Mouse (Mus musculus) stomach, embryonic 15.5 days (tissue): ENCODE data around the gene Fcnb. TPM values are rescaled to one million over a fixed set of nuclear protein-coding genes. Genes with fewer than 3 reads are reported as not detected.

ENCODE experiments used
- ATAC-seq: fragments of 200-750 bp; cut with Nextera tagmentation; 2 replicates; pipeline ENCODE4 v1.8.0; 2017; ENCODE audit warnings: low read depth, moderate number of reproducible peaks, moderate TSS enrichment; ENCODE audit not compliant: insufficient read depth, low FRiP score
- H3K27ac ChIP-seq: fragments of 300-500 bp; sonication (generic); 2 replicates; pipeline ENCODE4 v1.5.1; 2015; ENCODE audit warnings: mild to moderate bottlenecking, inconsistent platforms
- H3K27me3 ChIP-seq: fragments of 300-500 bp; sonication (generic); replicated peaks from 2 replicates; pipeline ENCODE4 v1.6.1; 2015; ENCODE audit warnings: inconsistent platforms
- H3K36me3 ChIP-seq: fragments of 300-500 bp; sonication (generic); 2 replicates; pipeline ENCODE4 v1.6.1; 2015; ENCODE audit warnings: inconsistent platforms
- H3K4me1 ChIP-seq: fragments of 300-500 bp; sonication (generic); 2 replicates; pipeline ENCODE4 v1.6.1; 2015; ENCODE audit warnings: inconsistent platforms
- H3K4me2 ChIP-seq: fragments of 300-500 bp; sonication (generic); 2 replicates; pipeline ENCODE4 v1.6.1; 2015; ENCODE audit warnings: mild to moderate bottlenecking, inconsistent platforms
- H3K4me3 ChIP-seq: fragments of 300-500 bp; sonication (generic); replicated peaks from 2 replicates; pipeline ENCODE4 v1.5.1; 2015; ENCODE audit warnings: inconsistent platforms
- H3K9ac ChIP-seq: fragments of 300-500 bp; sonication (generic); 2 replicates; pipeline ENCODE4 v1.6.1; 2015; ENCODE audit warnings: inconsistent platforms
- H3K9me3 ChIP-seq: fragments of 300-500 bp; sonication (generic); 2 replicates; pipeline ENCODE4 v1.6.1; 2016; ENCODE audit warnings: inconsistent platforms
- WGBS: fragments of 180-500 bp; shearing (Covaris S2); methylation state at CpG from one replicate; pipeline ENCODE4 v1.1.7; 2015; 5-methylcytosine and 5-hydroxymethylcytosine counted together
- polyA plus RNA-seq: library from polyadenylated mRNA; unstranded; fragments of >200 nt; fragmentation: Nextera tagmentation; extraction: Ambion mirVana; gene quantifications from 2 replicates; pipeline ENCODE4 v1.2.1, GENCODE M21; 2015

The Fcnb gene
- 2.4 and 3.3 TPM in 2 replicates for polyA plus RNA-seq

GRCm38 (mm10) chr2:28084768-28085167 lies at the start of gene Fcnb:
Gene Fcnb (minus strand): TSS chr2:28084885.
- Histone ChIP-seq H3K4me2 (no peak within 1 kb of the TSS), H3K9me3 (no peaks in the 10 kb centered on the region), H3K36me3 (no peaks in the 10 kb centered on the region), H3K27me3 (no peaks in the 10 kb centered on the region), H3K27ac (no peak within 1 kb of the TSS), H3K9ac (no peak within 1 kb of the TSS), H3K4me1 (no peaks in the 10 kb centered on the region), H3K4me3 (no peak within 1 kb of the TSS)
- WGBS: 82% methylated on average over 3 of the region's 3 CpGs
- ATAC-seq: no peak

GRCm38 (mm10) chr2:28133833-28134232 lies 49.1 kb upstream of the Fcnb start:
- H3K4me3 ChIP-seq: no peak overlapping the region
- no peak for ATAC-seq
- no peaks in the 10 kb centered on the region for H3K9me3 ChIP-seq
- no peaks in the 10 kb centered on the region for H3K27me3 ChIP-seq
- H3K36me3 ChIP-seq: no peaks in the 10 kb centered on the region
- no peak overlapping the region for H3K27ac ChIP-seq
- no peak overlapping the region for H3K4me2 ChIP-seq
- peaks cover 9% of the 10 kb centered on the region; the same call in 1 of the 2 replicates for H3K4me1 ChIP-seq
- no peak overlapping the region for H3K9ac ChIP-seq
- 75% methylated on average over 9 of the region's 9 CpGs for WGBS

GRCm38 (mm10) chr2:28132117-28132516 lies 47.4 kb upstream of the Fcnb start:
- WGBS: 78% methylated on average over 4 of the region's 4 CpGs
- no peaks in the 10 kb centered on the region for H3K36me3 ChIP-seq
- H3K9ac ChIP-seq: no peak overlapping the region
- no peak for ATAC-seq
- no peak overlapping the region for H3K4me3 ChIP-seq
- no peak overlapping the region for H3K4me2 ChIP-seq
- no peaks in the 10 kb centered on the region for H3K4me1 ChIP-seq
- H3K27ac ChIP-seq: no peak overlapping the region
- no peaks in the 10 kb centered on the region for H3K9me3 ChIP-seq
- H3K27me3 ChIP-seq: no peaks in the 10 kb centered on the region

- H3K4me2 ChIP-seq: no peak overlapping the region
- H3K9me3 ChIP-seq: no peaks in the 10 kb centered on the region
- no peak for ATAC-seq
- no peak overlapping the region for H3K9ac ChIP-seq
- no peak overlapping the region for H3K4me3 ChIP-seq
- 50% methylated on average over 12 of the region's 12 CpGs for WGBS
- no peaks in the 10 kb centered on the region for H3K4me1 ChIP-seq
- H3K36me3 ChIP-seq: no peaks in the 10 kb centered on the region
- no peak overlapping the region for H3K27ac ChIP-seq
- H3K27me3 ChIP-seq: no peaks in the 10 kb centered on the region
Measured at GRCm38 (mm10) chr2:28126763-28127438, 42.2 kb upstream of the Fcnb start.

GRCm38 (mm10) chr2:28123910-28124309 lies 39.2 kb upstream of the Fcnb start:
- ATAC-seq: no peak
- H3K36me3 ChIP-seq: no peaks in the 10 kb centered on the region
- H3K4me1 ChIP-seq: no peaks in the 10 kb centered on the region
- no peaks in the 10 kb centered on the region for H3K9me3 ChIP-seq
- H3K4me3 ChIP-seq: no peak overlapping the region
- H3K27ac ChIP-seq: no peak overlapping the region
- no peaks in the 10 kb centered on the region for H3K27me3 ChIP-seq
- H3K9ac ChIP-seq: no peak overlapping the region
- no peak overlapping the region for H3K4me2 ChIP-seq
- 84% methylated on average over 2 of the region's 2 CpGs for WGBS

GRCm38 (mm10) chr2:28121309-28121708 lies 36.6 kb upstream of the Fcnb start:
- WGBS: 43% methylated on average over 4 of the region's 4 CpGs
- Histone ChIP-seq H3K4me1 (no peaks in the 10 kb centered on the region), H3K4me3 (no peak overlapping the region), H3K27me3 (no peaks in the 10 kb centered on the region), H3K9me3 (no peaks in the 10 kb centered on the region), H3K4me2 (no peak overlapping the region), H3K36me3 (no peaks in the 10 kb centered on the region), H3K9ac (no peak overlapping the region), H3K27ac (no peak overlapping the region)
- ATAC-seq: no peak

GRCm38 (mm10) chr2:28120342-28120741 lies 35.7 kb upstream of the Fcnb start:
- no peaks in the 10 kb centered on the region for H3K27me3 ChIP-seq
- no peak overlapping the region for H3K27ac ChIP-seq
- no peaks in the 10 kb centered on the region for H3K4me1 ChIP-seq
- 90% methylated on average over 9 of the region's 9 CpGs for WGBS
- H3K4me3 ChIP-seq: no peak overlapping the region
- H3K4me2 ChIP-seq: no peak overlapping the region
- no peak overlapping the region for H3K9ac ChIP-seq
- no peak for ATAC-seq
- H3K9me3 ChIP-seq: no peaks in the 10 kb centered on the region
- no peaks in the 10 kb centered on the region for H3K36me3 ChIP-seq

- Histone ChIP-seq H3K36me3 (no peaks in the 10 kb centered on the region), H3K27ac (no peak overlapping the region), H3K9me3 (no peaks in the 10 kb centered on the region), H3K9ac (no peak overlapping the region), H3K4me1 (no peaks in the 10 kb centered on the region), H3K4me2 (no peak overlapping the region), H3K27me3 (no peaks in the 10 kb centered on the region), H3K4me3 (no peak overlapping the region)
- WGBS: 45% methylated on average over 6 of the region's 6 CpGs
- no peak for ATAC-seq
Measured at GRCm38 (mm10) chr2:28118518-28119116, 33.9 kb upstream of the Fcnb start.

- H3K9ac ChIP-seq: no peak overlapping the region
- no peak for ATAC-seq
- H3K27me3 ChIP-seq: no peaks in the 10 kb centered on the region
- no peak overlapping the region for H3K4me3 ChIP-seq
- no peaks in the 10 kb centered on the region for H3K4me1 ChIP-seq
- H3K9me3 ChIP-seq: no peaks in the 10 kb centered on the region
- H3K27ac ChIP-seq: no peak overlapping the region
- no peaks in the 10 kb centered on the region for H3K36me3 ChIP-seq
- no peak overlapping the region for H3K4me2 ChIP-seq
- 31% methylated on average over 11 of the region's 11 CpGs for WGBS
Measured at GRCm38 (mm10) chr2:28117490-28118308, 33.0 kb upstream of the Fcnb start.

GRCm38 (mm10) chr2:28108763-28109162 lies 24.1 kb upstream of the Fcnb start:
- no peaks in the 10 kb centered on the region for H3K4me1 ChIP-seq
- no peak overlapping the region for H3K4me2 ChIP-seq
- no peaks in the 10 kb centered on the region for H3K36me3 ChIP-seq
- H3K4me3 ChIP-seq: no peak overlapping the region
- no peaks in the 10 kb centered on the region for H3K9me3 ChIP-seq
- ATAC-seq: no peak
- H3K9ac ChIP-seq: no peak overlapping the region
- 57% methylated on average over 5 of the region's 5 CpGs for WGBS
- H3K27ac ChIP-seq: no peak overlapping the region
- H3K27me3 ChIP-seq: no peaks in the 10 kb centered on the region

GRCm38 (mm10) chr2:28106002-28106401 lies 21.3 kb upstream of the Fcnb start:
- no peak overlapping the region for H3K4me2 ChIP-seq
- ATAC-seq: no peak
- H3K36me3 ChIP-seq: no peaks in the 10 kb centered on the region
- no peaks in the 10 kb centered on the region for H3K27me3 ChIP-seq
- H3K9ac ChIP-seq: no peak overlapping the region
- no peaks in the 10 kb centered on the region for H3K4me1 ChIP-seq
- no peak overlapping the region for H3K27ac ChIP-seq
- no peak overlapping the region for H3K4me3 ChIP-seq
- 57% methylated on average over 2 of the region's 2 CpGs for WGBS
- no peaks in the 10 kb centered on the region for H3K9me3 ChIP-seq

- no peak overlapping the region for H3K4me3 ChIP-seq
- peaks cover 5% of the 10 kb centered on the region for H3K4me1 ChIP-seq
- WGBS: 51% methylated on average over 2 of the region's 2 CpGs
- no peaks in the 10 kb centered on the region for H3K27me3 ChIP-seq
- no peak overlapping the region for H3K4me2 ChIP-seq
- H3K36me3 ChIP-seq: no peaks in the 10 kb centered on the region
- H3K9me3 ChIP-seq: no peaks in the 10 kb centered on the region
- ATAC-seq: no peak
- H3K27ac ChIP-seq: no peak overlapping the region
- no peak overlapping the region for H3K9ac ChIP-seq
Measured at GRCm38 (mm10) chr2:28103653-28104052, 19.0 kb upstream of the Fcnb start.
